Mouse (Mus musculus) lung, postnatal 14 days (tissue): ENCODE measurements around the gene Efcab12.
"Not testable (repeated sequence)": the region's sequence is repeated elsewhere in the genome, so short reads cannot be mapped to it uniquely, and the experiment has no call there.

ENCODE experiments used
- DNase-seq: peaks from one replicate; pipeline ENCODE4 v3.0.0; 2021

Gene Efcab12

GRCm38 (mm10) chr6:115838161-115838597 lies at the start of gene Efcab12:
TSS of gene Efcab12 (minus strand) at chr6:115838412.
- DNase-seq = peak; percentile 70

GRCm38 (mm10) chr6:115886894-115887293 lies 48.7 kb upstream of the Efcab12 start:
- DNase-seq = no peak

- no peak for DNase-seq
These were observed 45.8 kb upstream of the Efcab12 start for GRCm38 (mm10) chr6:115884018-115884417.

- DNase-seq = no peak
These were observed 42.5 kb upstream of the Efcab12 start for GRCm38 (mm10) chr6:115880751-115881150.

- DNase-seq = no peak
These were observed 41.5 kb upstream of the Efcab12 start for GRCm38 (mm10) chr6:115879736-115880135.

GRCm38 (mm10) chr6:115878694-115879093 lies 40.5 kb upstream of the Efcab12 start:
- DNase-seq = no peak

- no peak for DNase-seq
These were observed 39.0 kb upstream of the Efcab12 start for GRCm38 (mm10) chr6:115877239-115877638.

GRCm38 (mm10) chr6:115871318-115871717 lies 33.1 kb upstream of the Efcab12 start:
- not testable (repeated sequence) for DNase-seq

GRCm38 (mm10) chr6:115867157-115867556 lies 28.9 kb upstream of the Efcab12 start:
- DNase-seq = not testable (repeated sequence)

- DNase-seq = no peak
These were observed 27.0 kb upstream of the Efcab12 start for GRCm38 (mm10) chr6:115865246-115865645.

GRCm38 (mm10) chr6:115863340-115863841 lies 25.2 kb upstream of the Efcab12 start:
- DNase-seq = no peak

GRCm38 (mm10) chr6:115860027-115860556 lies 21.9 kb upstream of the Efcab12 start:
- no peak for DNase-seq

- DNase-seq = no peak
These were observed 21.0 kb upstream of the Efcab12 start for GRCm38 (mm10) chr6:115859258-115859657.

- no peak for DNase-seq
These were observed 18.1 kb upstream of the Efcab12 start for GRCm38 (mm10) chr6:115856361-115856745.

- no peak for DNase-seq
These were observed 17.6 kb upstream of the Efcab12 start for GRCm38 (mm10) chr6:115855733-115856360.

- no peak for DNase-seq
These were observed 16.2 kb upstream of the Efcab12 start for GRCm38 (mm10) chr6:115854432-115854831.

GRCm38 (mm10) chr6:115853985-115854384 lies 15.8 kb upstream of the Efcab12 start:
- DNase-seq = no peak

- peak; percentile 98 for DNase-seq
These were observed 15.0 kb upstream of the Efcab12 start, which contains the start of the genes Mbd4 and Ift122 for GRCm38 (mm10) chr6:115853091-115853813. TSS of gene Mbd4 (minus strand) at chr6:115853371. TSS of gene Ift122 (plus strand) at chr6:115853470.

GRCm38 (mm10) chr6:115852446-115853090 lies 14.4 kb upstream of the Efcab12 start:
- DNase-seq = no peak

- no peak for DNase-seq
These were observed 10.5 kb upstream of the Efcab12 start for GRCm38 (mm10) chr6:115848598-115849304.

GRCm38 (mm10) chr6:115846640-115847411 lies 8.6 kb upstream of the Efcab12 start:
- peak; percentile 77 for DNase-seq

- DNase-seq = no peak
These were observed 6.8 kb upstream of the Efcab12 start for GRCm38 (mm10) chr6:115845006-115845405.
